Mouse (Mus musculus) intestine, postnatal 0 days (tissue): ENCODE data around the gene Peak1. TPM values are rescaled to one million over a fixed set of nuclear protein-coding genes. Genes with fewer than 3 reads are reported as not detected.

Source experiments
- ATAC-seq: fragments of 200-750 bp; cut with Nextera tagmentation; 2 replicates; pipeline ENCODE4 v1.8.0; 2017; ENCODE audit warnings: mild to moderate bottlenecking, moderate TSS enrichment, moderate library complexity
- H3K27ac ChIP-seq: fragments of 300-500 bp; sonication (generic); 2 replicates; pipeline ENCODE4 v1.5.1; 2014; ENCODE audit warnings: mild to moderate bottlenecking, low read depth, low read length, moderate library complexity
- H3K27me3 ChIP-seq: fragments of 300-500 bp; sonication (generic); replicated peaks from 2 replicates; pipeline ENCODE4 v1.6.1; 2014; ENCODE audit warnings: low read length, mixed read lengths; ENCODE audit not compliant: control insufficient read depth, insufficient read depth
- H3K36me3 ChIP-seq: fragments of 300-500 bp; sonication (generic); 2 replicates; pipeline ENCODE4 v1.6.1; 2014; ENCODE audit warnings: mild to moderate bottlenecking, moderate library complexity; ENCODE audit not compliant: control insufficient read depth, insufficient read depth
- H3K4me1 ChIP-seq: fragments of 300-500 bp; sonication (generic); replicated peaks from 2 replicates; pipeline ENCODE4 v1.6.1; 2014; ENCODE audit warnings: antibody characterized with exemption, low read length, mixed read lengths; ENCODE audit not compliant: control insufficient read depth, insufficient read depth
- H3K4me2 ChIP-seq: fragments of 300-500 bp; sonication (generic); replicated peaks from 2 replicates; pipeline ENCODE4 v1.6.1; 2014; ENCODE audit warnings: low read depth, mild to moderate bottlenecking, moderate library complexity
- H3K4me3 ChIP-seq: fragments of 300-500 bp; sonication (generic); 2 replicates; pipeline ENCODE4 v1.5.1; 2014; ENCODE audit warnings: low read depth, low read length
- H3K9ac ChIP-seq: fragments of 300-500 bp; sonication (generic); 2 replicates; pipeline ENCODE4 v1.6.1; 2014; ENCODE audit warnings: mild to moderate bottlenecking, low read depth, low read length
- H3K9me3 ChIP-seq: fragments of 300-500 bp; sonication (generic); 2 replicates; pipeline ENCODE4 v1.6.1; 2016; ENCODE audit warnings: mixed run types; ENCODE audit not compliant: control insufficient read depth
- CTCF ChIP-seq: sonication (generic); IDR thresholded peaks from 2 replicates; pipeline ENCODE4 v1.5.1; 2016; ENCODE audit warnings: low read depth, mild to moderate bottlenecking, control low read depth, antibody characterized with exemption, moderate library complexity
- WGBS: fragments of 180-500 bp; shearing (Covaris S2); extraction: QIAGEN DNeasy Blood & Tissue Kit; methylation state at CpG from one replicate; pipeline ENCODE4 v1.1.7; 2014; 5-methylcytosine and 5-hydroxymethylcytosine counted together
- polyA plus RNA-seq: library from polyadenylated mRNA; unstranded; fragments of >200 nt; fragmentation: Nextera tagmentation; extraction: Ambion mirVana; gene quantifications from 2 replicates; pipeline ENCODE4 v1.2.1, GENCODE M21; 2015

Gene Peak1
- polyA plus RNA-seq, 1 experiment from 2014 or later: 5.9 TPM

DNA sequence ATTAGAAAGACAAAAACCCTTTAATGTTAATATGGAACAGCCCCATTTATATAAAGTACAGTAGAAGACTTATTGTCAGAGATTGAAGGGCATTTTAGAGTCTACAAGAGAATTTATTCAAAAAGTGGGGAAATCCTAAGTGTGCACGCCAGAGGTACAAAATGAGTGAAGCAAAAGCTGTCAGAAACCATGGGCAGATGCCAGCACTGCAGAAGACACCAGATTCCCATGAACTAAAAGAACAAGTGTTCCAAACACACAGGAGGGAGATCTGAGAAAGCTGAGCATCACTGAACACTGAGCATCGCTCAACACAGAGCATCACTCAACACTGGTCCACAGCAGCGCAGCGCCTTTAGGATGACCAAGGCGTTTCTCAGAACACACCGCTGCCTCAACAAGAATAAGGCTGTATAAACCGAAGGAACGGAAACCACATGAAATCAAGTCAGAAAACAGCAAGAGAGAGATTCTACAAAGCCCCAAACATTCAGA lies 91.3 kb downstream of the Peak1 start:
- Histone ChIP-seq H3K27me3 (no peaks in the 10 kb centered on the region), H3K9me3 (no peaks in the 10 kb centered on the region), H3K4me2 (no peak overlapping the region), H3K36me3 (no peaks in the 10 kb centered on the region), H3K4me3 (no peak overlapping the region), H3K9ac (no peak overlapping the region), H3K4me1 (no peaks in the 10 kb centered on the region), H3K27ac (no peak overlapping the region)
- TF ChIP-seq CTCF: no peak
- no peak for ATAC-seq
- WGBS: 93% methylated on average over 8 of the region's 8 CpGs

DNA sequence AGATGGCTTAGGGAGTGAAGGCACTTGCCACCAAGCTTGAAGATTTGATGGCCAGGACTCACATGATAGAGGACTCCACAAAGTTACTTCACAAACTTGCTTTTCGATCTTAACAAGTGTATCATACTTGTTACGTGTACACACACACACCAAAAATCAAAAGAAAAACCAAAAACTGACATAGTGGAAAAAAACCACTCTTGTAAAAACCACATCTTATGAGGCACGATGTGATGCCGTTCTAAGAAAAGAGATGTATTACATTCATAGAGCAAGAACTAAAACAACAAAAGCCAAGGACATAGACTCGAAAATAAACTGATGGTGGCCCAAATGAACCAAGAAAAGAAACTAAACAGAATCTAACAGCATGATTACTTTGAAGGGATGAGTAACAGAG lies 92.1 kb downstream of the Peak1 start:
- whole genome bisulfite sequencing: 87% methylated on average over 5 of the region's 5 CpGs
- Histone ChIP-seq H3K4me1 (no peaks in the 10 kb centered on the region), H3K4me3 (no peak overlapping the region), H3K4me2 (no peak overlapping the region), H3K9ac (no peak overlapping the region), H3K36me3 (no peaks in the 10 kb centered on the region), H3K27me3 (no peaks in the 10 kb centered on the region), H3K9me3 (no peaks in the 10 kb centered on the region), H3K27ac (no peak overlapping the region)
- ATAC-seq: no peak
- no peak for TF ChIP-seq CTCF

DNA sequence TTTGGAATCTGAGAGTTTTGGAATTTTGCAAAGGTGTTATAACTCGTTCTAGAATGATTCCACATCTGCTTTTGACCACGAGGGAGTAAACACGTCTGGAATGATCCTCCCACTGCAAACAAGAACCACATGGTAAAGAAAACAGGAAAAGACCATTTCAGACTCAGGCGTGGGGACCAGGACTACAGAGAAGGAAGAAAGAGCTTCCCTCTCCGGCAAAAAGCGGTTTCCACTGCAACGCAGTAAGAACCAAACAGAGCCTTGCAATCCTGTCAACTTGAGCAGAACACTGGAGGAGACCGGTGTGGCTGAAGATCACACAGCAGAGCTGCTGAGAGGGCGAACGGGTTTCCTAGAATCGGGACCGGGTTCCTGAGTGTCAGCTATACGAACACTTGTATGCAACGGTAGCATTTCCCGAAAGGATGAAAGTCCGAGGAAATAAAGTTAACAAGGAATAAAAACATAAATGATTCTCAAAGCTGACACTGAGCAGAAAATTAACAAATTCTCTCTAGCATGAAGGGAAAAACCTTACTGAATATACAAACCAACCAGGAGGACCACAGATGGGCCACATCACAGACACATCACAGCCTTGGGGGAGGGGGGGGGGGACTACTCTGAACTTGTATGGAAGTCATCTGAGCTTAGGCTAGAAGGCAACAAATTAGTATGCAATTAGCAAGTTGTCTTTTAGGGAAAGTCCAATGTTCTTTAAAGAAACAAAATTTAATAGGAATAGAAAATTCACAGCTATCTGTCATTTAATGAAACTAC lies 93.1 kb downstream of the Peak1 start:
- Histone ChIP-seq H3K27me3 (no peaks in the 10 kb centered on the region), H3K4me1 (no peaks in the 10 kb centered on the region), H3K36me3 (no peaks in the 10 kb centered on the region), H3K9me3 (no peaks in the 10 kb centered on the region), H3K4me2 (peak overlapping the region; percentile 35; the same call in 1 of the 2 replicates), H3K4me3 (no peak overlapping the region), H3K9ac (no peak overlapping the region), H3K27ac (no peak overlapping the region)
- TF ChIP-seq CTCF: no peak
- WGBS: 50% methylated on average over 16 of the region's 16 CpGs
- ATAC-seq: no peak

DNA sequence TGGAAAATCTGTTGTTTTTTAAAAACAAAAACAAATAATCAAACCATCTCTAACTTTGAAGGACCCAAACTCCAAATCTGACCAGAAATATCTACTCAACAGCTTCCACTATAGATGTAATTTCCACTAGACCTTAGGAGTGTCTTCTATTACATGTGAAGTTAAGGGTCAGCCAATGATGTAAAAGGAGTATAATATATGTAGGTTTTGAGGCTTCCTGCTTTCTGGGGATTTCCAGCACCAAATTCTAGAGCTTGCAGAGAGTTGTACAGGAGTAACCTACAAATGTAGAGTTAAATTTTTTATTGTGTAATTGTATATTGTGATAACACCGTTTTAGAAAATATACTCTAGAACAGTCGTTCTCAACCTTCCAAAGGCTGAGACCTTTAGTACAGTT lies 96.6 kb downstream of the Peak1 start:
- WGBS: 87% methylated on average over 2 of the region's 2 CpGs
- no peaks in the 10 kb centered on the region for H3K4me1 ChIP-seq
- H3K27me3 ChIP-seq: no peaks in the 10 kb centered on the region
- no peak overlapping the region for H3K9ac ChIP-seq
- no peak overlapping the region for H3K27ac ChIP-seq
- H3K4me3 ChIP-seq: no peak overlapping the region
- H3K9me3 ChIP-seq: no peaks in the 10 kb centered on the region
- no peak for TF ChIP-seq CTCF
- 0 out of 2 replicates have a peak, but pooled peaks cover 2% of the 10 kb centered on the region for H3K36me3 ChIP-seq
- ATAC-seq: no peak
- H3K4me2 ChIP-seq: no peak overlapping the region

DNA sequence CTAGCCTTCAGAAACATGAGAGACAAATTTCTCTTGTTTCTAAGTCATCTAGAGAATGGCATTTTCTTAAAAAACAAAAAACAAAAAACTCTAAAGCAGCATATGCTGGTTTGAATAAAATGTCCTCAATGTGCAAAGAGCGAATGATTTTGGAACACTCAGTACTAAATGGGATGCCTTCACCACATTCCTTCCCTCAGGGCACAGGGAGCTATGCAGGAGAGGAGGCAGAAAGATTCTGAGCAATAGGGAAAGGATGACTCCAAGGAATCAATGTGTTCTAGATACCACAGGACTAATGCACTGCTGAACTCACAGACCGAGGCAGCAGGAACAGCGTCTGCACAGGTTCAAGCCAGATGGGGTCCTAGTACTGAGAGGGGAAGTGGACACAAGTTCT lies 103.5 kb downstream of the Peak1 start:
- H3K36me3 ChIP-seq: 0 out of 2 replicates have a peak, but pooled peaks cover 2% of the 10 kb centered on the region
- H3K4me1 ChIP-seq: no peaks in the 10 kb centered on the region
- TF ChIP-seq CTCF: no peak
- no peaks in the 10 kb centered on the region for H3K27me3 ChIP-seq
- no peaks in the 10 kb centered on the region for H3K9me3 ChIP-seq
- H3K4me2 ChIP-seq: no peak overlapping the region
- no peak overlapping the region for H3K9ac ChIP-seq
- ATAC-seq: no peak
- WGBS: 91% methylated on average over 3 of the region's 3 CpGs
- H3K27ac ChIP-seq: no peak overlapping the region
- H3K4me3 ChIP-seq: no peak overlapping the region

DNA sequence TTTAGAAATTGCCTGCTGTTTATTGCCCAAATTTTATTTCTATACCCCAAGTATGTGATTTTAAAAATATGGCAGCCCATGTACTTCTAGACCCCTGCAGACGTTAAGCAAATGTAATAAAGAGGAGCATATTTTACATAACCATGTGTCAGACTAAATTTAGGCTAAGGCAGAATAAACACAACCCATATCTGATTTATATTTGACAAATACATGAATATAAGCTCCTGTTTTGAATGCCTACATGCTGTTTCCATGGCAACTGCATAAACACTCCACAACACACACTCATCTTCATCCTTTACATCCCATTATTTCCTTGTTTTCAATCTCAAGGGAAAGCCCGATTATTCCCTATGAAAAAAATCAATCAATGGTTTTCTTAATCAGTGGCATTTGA lies 108.8 kb downstream of the Peak1 start:
- Histone ChIP-seq H3K9ac (no peak overlapping the region), H3K4me1 (no peaks in the 10 kb centered on the region), H3K36me3 (no peaks in the 10 kb centered on the region), H3K4me3 (no peak overlapping the region), H3K27me3 (no peaks in the 10 kb centered on the region), H3K27ac (no peak overlapping the region), H3K9me3 (no peaks in the 10 kb centered on the region), H3K4me2 (no peak overlapping the region)
- 49% methylated on average over 2 of the region's 2 CpGs for WGBS
- TF ChIP-seq CTCF: no peak
- ATAC-seq: no peak
